Mouse (Mus musculus) layer of hippocampus, postnatal 14 days (tissue): Measurements from ENCODE around the gene Gm16253. TPM values are rescaled to one million over a fixed set of nuclear protein-coding genes. Genes with fewer than 3 reads are reported as not detected.
A peak's percentile ranks its signal among the peaks of the same experiment; 100 is the strongest.
"Not testable (repeated sequence)": the region's sequence is repeated elsewhere in the genome, so short reads cannot be mapped to it uniquely, and the experiment has no call there.

Source experiments
- DNase-seq, 2 experiments: peaks; one replicate each; pipeline ENCODE4 v3.0.0; 2021 to 2022; ENCODE audit warnings: low spot score in 2 of 2, mixed read lengths in 1 of 2
- total RNA-seq, 2 experiments: library from RNA; stranded (reverse); gene quantifications; 2 replicates each; pipeline ENCODE4 v1.2.3; 2021

Gm16253 gene
- total RNA-seq, 2 experiments from 2014 or later: not detected

GRCm38 (mm10) chr3:96597435-96597891 is 20.7 kb downstream of the Gm16253 start:
- DNase-seq: peak in 1 of 2 experiments; percentile 64

GRCm38 (mm10) chr3:96598156-96599068 is 21.6 kb downstream of the Gm16253 start:
- peak; percentile 68 to 73 for DNase-seq

GRCm38 (mm10) chr3:96599069-96599393 is 22.2 kb downstream of the Gm16253 start:
- no peak for DNase-seq

GRCm38 (mm10) chr3:96599411-96599810 is 22.6 kb downstream of the Gm16253 start:
- DNase-seq: no peak

- peak; percentile 90 to 97 for DNase-seq
Observed at GRCm38 (mm10) chr3:96600639-96601250, 24.0 kb downstream of the Gm16253 start, which contains the start of gene Lix1l. Gene Lix1l, plus strand, starts transcription at chr3:96601149.

- peak; percentile 59 to 61 for DNase-seq
Observed at GRCm38 (mm10) chr3:96601251-96601787, 24.5 kb downstream of the Gm16253 start.

- peak in 1 of 2 experiments; percentile 63 for DNase-seq
Observed at GRCm38 (mm10) chr3:96601941-96602703, 25.3 kb downstream of the Gm16253 start.

GRCm38 (mm10) chr3:96602704-96603084 is 25.9 kb downstream of the Gm16253 start:
- no peak for DNase-seq

- DNase-seq: no peak
Observed at GRCm38 (mm10) chr3:96603311-96603710, 26.5 kb downstream of the Gm16253 start.

GRCm38 (mm10) chr3:96606007-96606406 is 29.2 kb downstream of the Gm16253 start:
- not testable (repeated sequence) for DNase-seq

GRCm38 (mm10) chr3:96606618-96607017 is 29.8 kb downstream of the Gm16253 start:
- no peak for DNase-seq

- DNase-seq: no peak
Observed at GRCm38 (mm10) chr3:96617941-96618340, 41.2 kb downstream of the Gm16253 start.

- DNase-seq: no peak
Observed at GRCm38 (mm10) chr3:96623201-96623600, 46.4 kb downstream of the Gm16253 start.

GRCm38 (mm10) chr3:96629729-96630600 is 53.2 kb downstream of the Gm16253 start, which contains the start of gene Rbm8a:
Gene Rbm8a, plus strand, starts transcription at chr3:96629933.
- DNase-seq: peak; percentile 95 to 98

Other genes with a start within 250 kb of the Gm16253 start
- not detected for gene BC107364, start 124.7 kb upstream of the Gm16253 start, total RNA-seq
- under 1 TPM in 1 of 2 experiments, not detected in 1; 0.16 TPM for gene Hfe2, start 51.8 kb upstream of the Gm16253 start, total RNA-seq
- 10 to 100 TPM; 48.3 to 49.8 TPM for gene Txnip, start 19.0 kb upstream of the Gm16253 start, total RNA-seq
- 10 to 100 TPM; 26.7 to 29.7 TPM for gene Polr3gl, start 17.2 kb downstream of the Gm16253 start, total RNA-seq
- gene Ankrd34a, start 19.7 kb downstream of the Gm16253 start, total RNA-seq: 10 to 100 TPM; 45.9 to 51.8 TPM
- gene Lix1l, start 24.2 kb downstream of the Gm16253 start, total RNA-seq: 10 to 100 TPM; 31.6 to 32.8 TPM
- gene Rbm8a, start 52.9 kb downstream of the Gm16253 start, total RNA-seq: 10 to 100 TPM; 51.9 to 52.5 TPM
- 10 to 100 TPM; 48.1 to 49.8 TPM for gene Pex11b, start 58.4 kb downstream of the Gm16253 start, total RNA-seq
- under 1 TPM; 0.10 to 0.44 TPM for gene Gm42957, start 58.5 kb downstream of the Gm16253 start, total RNA-seq
- 1 to 10 TPM; 1.1 to 2.5 TPM for gene Itga10, start 68.6 kb downstream of the Gm16253 start, total RNA-seq
- 1 to 10 TPM; 6.4 to 6.5 TPM for gene Ankrd35, start 93.1 kb downstream of the Gm16253 start, total RNA-seq
- 10 to 100 TPM; 28.1 to 30.0 TPM for gene Pias3, start 119.4 kb downstream of the Gm16253 start, total RNA-seq
- 10 to 100 TPM; 12.1 to 14.6 TPM for gene Nudt17, start 131.6 kb downstream of the Gm16253 start, total RNA-seq
- 10 to 100 TPM; 25.5 to 26.3 TPM for gene Polr3c, start 150.6 kb downstream of the Gm16253 start, total RNA-seq
- gene Rnf115, start 150.7 kb downstream of the Gm16253 start, total RNA-seq: 10 to 100 TPM; 59.6 to 60.9 TPM